Mouse (Mus musculus) right cerebral cortex, postnatal 4 days (tissue): ENCODE results near the gene Col18a1.

ENCODE experiments used
- DNase-seq: peaks from one replicate; pipeline ENCODE4 v3.0.0-alpha.2; 2022

The Col18a1 gene

GRCm38 (mm10) chr10:77048606-77049005, 117.7 kb downstream of the Col18a1 start:
- DNase-seq, result no peak

DNA sequence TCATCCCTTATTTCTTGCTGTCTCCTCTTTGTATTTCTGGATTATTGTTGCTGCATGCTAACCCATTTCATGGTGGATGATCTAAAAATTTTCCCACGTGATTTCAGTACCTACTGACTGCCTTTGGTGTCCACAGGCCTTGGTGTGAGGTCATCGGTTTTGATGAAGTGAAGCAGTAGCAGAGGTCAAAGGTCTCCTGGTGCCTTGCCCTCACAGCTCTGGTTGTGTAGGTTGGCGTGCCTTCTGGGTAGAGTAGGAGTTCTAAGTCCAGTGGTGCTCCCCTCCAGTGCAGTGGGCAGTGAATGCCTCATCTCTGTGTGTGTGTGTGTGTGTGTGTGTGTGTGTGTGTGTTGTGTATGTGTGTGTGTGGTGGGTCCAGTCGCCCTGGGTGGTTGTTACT, 118.2 kb downstream of the Col18a1 start:
- DNase-seq, result no peak

DNA sequence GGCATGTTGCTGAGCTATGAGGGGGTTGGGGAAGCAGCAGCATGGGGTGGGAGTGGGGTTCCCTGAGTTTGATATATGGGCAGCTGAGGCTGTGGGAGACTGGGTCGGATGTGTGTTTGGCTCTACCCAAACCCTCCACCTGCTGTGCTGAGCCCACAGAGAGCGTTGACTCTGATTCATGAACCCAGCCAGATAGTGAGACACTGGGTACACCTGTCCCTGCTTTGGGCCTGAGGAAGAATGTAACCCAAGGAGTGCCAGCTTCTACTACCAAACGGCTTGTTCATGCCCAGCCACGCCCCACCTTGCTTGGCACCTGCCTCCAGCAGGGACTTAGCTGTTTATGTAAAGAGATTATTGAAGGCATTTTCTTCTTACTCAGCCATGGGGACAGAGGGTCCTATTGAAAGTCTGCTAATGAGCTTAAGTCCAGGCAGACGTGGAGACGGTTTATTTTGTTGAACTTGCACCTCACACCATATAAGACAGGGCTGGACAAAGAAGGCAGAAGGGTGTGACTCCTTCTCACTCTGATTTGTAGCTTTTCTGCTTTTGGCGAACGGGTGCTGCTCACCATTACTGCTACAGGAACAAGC, 127.7 kb downstream of the Col18a1 start:
- DNase-seq, result no peak

DNA sequence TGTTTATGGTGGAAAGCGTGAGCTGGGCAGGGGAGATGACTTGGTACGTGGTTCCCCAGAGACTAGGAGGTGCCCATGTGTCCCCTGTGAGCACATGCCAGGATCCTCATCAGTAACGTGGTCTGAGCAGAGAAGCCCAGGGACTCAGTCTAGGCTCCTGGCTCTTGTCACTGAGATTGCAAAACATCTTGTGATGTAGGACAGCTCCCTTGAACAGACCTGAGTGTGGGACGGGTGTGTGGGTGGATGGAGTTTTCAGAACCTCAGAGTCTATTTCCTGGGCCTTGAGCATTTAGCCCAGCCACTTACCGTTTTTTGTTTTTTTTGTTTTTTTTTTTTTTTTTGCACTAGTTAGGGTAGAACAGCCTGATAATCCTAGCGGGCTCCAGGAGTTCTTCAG, 130.9 kb downstream of the Col18a1 start:
- DNase-seq, result no peak

- DNase-seq, result peak; percentile 60
These were observed 132.9 kb downstream of the Col18a1 start for GRCm38 (mm10) chr10:77033323-77034025.

GRCm38 (mm10) chr10:77032591-77033322, 133.6 kb downstream of the Col18a1 start:
- DNase-seq, result peak; percentile 90

DNA sequence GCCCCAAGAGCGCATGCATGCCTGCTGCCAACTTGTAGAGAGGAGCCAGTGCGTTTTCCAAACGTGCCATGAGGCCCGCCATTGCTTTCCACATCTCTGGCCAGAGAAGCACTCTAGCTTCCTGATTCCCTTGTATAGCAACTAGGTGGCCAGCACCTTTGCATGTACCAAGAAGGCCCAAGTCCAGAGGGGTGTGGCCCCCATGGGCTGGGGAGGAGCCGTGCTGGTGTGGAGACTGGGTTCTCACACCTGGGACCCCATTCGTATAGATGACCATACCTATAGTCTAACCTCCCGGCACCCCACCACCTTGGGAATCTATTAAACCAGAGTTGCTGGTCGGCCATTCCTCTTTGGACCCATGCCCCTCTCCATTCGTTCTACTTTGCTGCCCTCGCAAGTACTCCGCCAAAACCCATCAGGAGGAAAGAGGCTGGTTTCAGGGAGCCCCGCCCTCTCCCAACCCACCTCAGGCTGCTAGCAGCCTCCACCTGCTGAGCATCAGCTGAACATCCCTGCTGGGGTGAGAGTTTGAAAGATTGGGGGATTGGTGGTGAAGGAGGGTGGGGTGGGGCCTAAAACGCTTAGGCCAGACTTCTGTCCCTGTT, 134.5 kb downstream of the Col18a1 start, which contains the start of gene Slc19a1:
Slc19a1 (plus strand) TSS at position 474 of the 608 bp plus-strand sequence.
- no peak for DNase-seq

DNA sequence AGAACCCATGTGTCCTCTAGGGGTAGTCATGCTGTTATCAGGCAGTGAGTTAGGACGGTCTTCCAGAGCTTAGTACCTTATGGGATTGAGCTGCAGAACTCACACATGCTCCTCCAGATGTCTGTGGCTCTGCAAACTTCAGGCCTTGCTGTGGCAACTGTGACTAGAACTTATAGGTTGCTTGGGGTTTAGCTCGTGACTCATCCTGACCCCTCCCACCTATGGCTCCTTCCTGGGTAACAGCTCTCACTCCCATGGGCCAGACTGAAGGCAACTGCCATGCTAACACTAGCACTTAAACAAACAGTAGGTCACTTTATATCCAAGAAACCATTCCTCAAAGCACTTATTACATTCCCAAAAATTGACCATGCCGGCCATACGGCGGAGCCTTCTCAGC, 135.7 kb downstream of the Col18a1 start:
- no peak for DNase-seq

GRCm38 (mm10) chr10:77029761-77030160, 136.6 kb downstream of the Col18a1 start:
- no peak for DNase-seq

- DNase-seq, result no peak
These were observed 137.5 kb downstream of the Col18a1 start for GRCm38 (mm10) chr10:77028782-77029296.

DNA sequence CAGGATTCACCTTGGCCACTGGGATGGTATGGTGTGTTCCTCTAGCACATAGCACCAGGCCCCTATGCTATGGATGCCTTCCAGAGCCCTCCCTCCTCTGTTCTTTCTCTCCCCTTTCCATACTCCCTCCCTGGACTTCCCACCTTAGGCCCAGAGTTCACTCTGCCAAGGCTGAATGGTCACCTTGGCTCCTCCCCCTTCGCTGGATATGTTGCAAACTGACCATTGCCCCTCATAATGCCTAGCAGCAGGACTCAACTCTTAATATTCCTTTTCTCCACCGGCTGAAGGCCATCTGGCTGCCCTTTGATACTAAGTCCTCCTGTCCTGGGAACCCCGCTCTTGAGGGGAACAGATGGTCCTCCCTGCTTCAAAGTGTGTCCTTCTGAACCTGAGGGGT, 139.4 kb downstream of the Col18a1 start:
- DNase-seq, result no peak

DNA sequence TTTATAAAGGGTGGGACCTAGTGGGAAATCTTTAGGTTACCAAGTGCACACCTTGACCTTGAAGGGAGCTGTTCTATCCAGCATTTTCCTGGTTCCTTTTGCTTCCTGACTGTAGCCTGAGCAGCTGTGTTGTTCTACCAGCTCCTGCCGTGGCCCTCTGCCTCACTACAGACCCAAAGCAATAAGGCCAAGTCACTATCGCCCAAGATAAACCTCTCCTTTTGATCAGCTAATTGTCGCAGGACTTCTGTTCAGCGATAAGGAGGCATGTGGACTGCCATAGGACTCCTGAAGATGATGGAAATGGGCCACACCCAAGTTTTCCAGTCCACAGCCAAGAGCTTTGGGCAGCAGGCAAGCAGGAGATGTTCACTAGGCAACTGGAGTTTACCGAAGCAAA, 142.1 kb downstream of the Col18a1 start:
- no peak for DNase-seq

DNA sequence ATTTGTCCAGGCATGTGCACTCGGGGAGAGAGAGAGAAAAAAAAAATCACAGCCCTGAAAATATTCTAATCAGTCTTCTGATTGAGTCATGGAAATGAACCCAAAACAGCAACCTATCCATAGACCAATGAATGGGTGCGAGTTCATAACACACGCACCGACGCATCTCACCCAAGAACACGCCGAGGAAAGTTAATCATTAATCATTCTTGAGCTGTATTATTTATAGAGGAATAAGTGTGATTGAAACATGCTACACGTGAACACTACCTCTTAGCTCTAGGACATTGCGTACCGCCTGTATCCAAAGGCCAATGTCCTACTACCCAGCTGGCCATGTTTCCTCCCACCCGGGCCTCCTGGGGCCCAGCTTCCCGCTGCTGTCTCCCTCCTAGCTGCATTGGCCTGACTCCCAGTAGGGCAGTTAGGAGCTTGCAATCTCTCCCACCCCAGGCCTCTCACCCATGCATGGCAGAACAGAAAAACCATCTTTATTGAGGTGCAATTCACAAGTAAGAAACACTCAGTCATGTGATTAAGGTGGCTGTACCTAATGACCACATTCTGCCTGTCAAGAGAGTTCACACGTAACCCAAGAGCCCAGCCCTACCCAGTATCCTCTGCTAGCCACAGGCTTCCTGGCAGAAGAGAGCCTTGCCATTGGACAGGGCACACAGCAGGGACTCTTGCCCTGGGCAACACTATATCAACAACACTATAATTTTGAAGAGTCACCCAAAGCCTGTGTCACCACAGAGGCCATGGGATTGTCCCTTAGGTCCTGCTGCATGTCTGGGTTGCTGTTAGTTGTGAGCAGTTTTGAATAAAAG, 143.8 kb downstream of the Col18a1 start:
- DNase-seq, result no peak

- DNase-seq, result peak; percentile 72
These were observed 144.8 kb downstream of the Col18a1 start for GRCm38 (mm10) chr10:77021399-77022052.

DNA sequence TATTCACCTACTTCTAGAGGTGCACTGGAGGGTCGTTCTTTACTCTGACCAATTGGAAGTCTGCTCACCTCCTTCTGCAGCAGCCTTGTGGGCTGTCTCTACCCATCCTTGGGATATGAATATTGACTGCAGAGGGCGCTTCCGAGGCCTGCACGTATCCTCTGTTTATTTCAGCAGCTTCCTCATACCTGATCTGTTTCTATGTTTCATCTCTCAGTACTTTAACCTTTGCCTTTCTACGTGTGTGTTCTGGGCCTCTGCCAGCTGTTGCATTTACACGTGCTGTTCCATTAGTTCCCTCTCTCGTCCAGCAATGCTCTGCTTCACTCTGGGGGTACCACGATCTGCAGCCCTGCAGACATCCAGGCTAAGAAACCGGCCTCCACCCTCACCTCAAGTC, 148.7 kb downstream of the Col18a1 start:
- DNase-seq, result no peak

GRCm38 (mm10) chr10:77017061-77017460, 149.3 kb downstream of the Col18a1 start:
- no peak for DNase-seq

- DNase-seq, result no peak
These were observed 149.8 kb downstream of the Col18a1 start for GRCm38 (mm10) chr10:77016499-77016898.

- DNase-seq, result no peak
These were observed 150.3 kb downstream of the Col18a1 start for GRCm38 (mm10) chr10:77016080-77016479.

DNA sequence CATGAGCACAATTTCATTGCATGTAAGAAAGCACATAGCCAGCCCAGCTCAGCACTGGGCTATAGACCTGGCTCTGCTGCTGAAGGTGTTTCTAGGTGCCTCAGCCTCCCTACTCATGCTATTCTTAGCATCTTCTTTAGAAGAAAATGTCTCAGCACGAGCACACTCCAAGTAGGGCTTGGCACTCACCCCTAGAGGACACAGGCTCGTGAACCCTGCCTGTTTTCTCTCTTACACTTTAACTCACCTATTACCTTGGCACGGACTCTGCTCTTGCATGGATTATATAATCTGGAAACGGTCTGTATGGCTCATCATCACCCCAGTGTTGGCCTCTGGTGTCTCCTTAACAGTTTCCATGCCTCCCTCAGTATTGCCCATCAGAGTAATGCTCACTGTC, 154.7 kb downstream of the Col18a1 start:
- no peak for DNase-seq

DNA sequence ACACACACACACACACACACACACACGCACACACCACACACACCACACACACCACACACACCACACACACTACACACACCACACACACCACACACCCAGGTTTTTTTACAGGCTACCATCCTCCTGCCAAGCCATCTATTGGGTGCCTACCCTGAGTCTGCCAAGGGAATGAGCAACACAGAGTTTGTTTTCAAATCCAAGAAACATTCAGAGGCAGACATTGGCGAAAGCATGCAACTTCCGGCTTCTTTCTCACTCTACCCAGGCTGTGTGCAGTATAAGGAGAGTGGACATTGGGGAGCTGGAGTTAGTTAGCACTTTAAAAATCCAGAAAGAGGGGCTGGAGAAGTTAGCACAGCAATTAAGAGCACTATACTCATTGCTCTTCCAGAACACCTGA, 157.7 kb downstream of the Col18a1 start:
- no peak for DNase-seq

- peak; percentile 38 for DNase-seq
These were observed 158.2 kb downstream of the Col18a1 start for GRCm38 (mm10) chr10:77008109-77008561.
